In the genomic region with DNA sequence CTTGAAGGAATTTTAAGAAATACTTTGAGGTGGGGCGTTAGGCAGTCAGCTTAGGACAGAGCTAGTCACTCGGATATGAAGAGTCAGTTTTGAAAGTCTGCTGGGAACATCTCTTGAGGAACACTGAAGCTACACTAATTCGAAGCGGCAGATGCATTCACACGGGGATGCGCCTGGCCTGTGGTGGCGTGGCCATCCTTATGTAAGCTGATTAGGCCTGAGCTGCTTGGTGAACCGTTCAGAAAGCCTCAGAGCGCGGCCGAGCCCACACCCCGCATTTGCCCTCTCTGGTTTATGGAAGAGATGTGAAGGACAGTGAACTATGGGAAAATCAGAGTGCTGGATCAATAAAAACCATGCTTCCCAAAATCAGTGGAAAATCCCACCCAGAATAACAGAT, we compare ENCODE assay signal across 19 mouse cellular contexts. TPM values are rescaled to one million over a fixed set of nuclear protein-coding genes. Genes with fewer than 3 reads are reported as not detected.
DNase-seq lines count a peak whose midpoint lies in the region; ATAC-seq lines count a peak whose summit lies in the region.
"Had no signal": no experiment of that assay in that cellular context is flagged by ENCODE, and none has a peak within 500 bp of the region (broad histone marks: within the 10 kb centered on the region; RNA-seq: fewer than 3 reads in every experiment).

No protein-coding gene starts in this region.

- H3K4me3 ChIP-seq in embryonic facial prominence, embryonic 14.5 days (ENCODE audit: low read depth, low read length): no peak overlapping the region
- no peak overlapping the region for H3K4me3 ChIP-seq in embryonic facial prominence, embryonic 10.5 days
- H3K4me3 ChIP-seq in midbrain, embryonic 14.5 days (replicated peaks; ENCODE audit: low read depth, low read length): no peak overlapping the region
- no peak overlapping the region for H3K4me3 ChIP-seq in midbrain, embryonic 13.5 days (replicated peaks)
- H3K4me3 ChIP-seq: forebrain, embryonic 13.5 days; heart, adult 2 months; megakaryocyte, embryonic 14.5 days had no signal

- no peaks in the 10 kb centered on the region for H3K36me3 ChIP-seq in embryonic facial prominence, embryonic 14.5 days (ENCODE audit: control insufficient read depth, insufficient read depth, low read length)
- H3K36me3 ChIP-seq in embryonic facial prominence, embryonic 10.5 days (replicated peaks): no peaks in the 10 kb centered on the region
- H3K36me3 ChIP-seq in midbrain, embryonic 14.5 days (ENCODE audit: control insufficient read depth, insufficient read depth, low read length): no peaks in the 10 kb centered on the region
- H3K36me3 ChIP-seq in midbrain, embryonic 13.5 days: no peaks in the 10 kb centered on the region

- ATAC-seq in embryonic facial prominence, embryonic 14.5 days (ENCODE audit: low read depth): peak; percentile 67; the same call in 1 of the 2 replicates
- no peak for ATAC-seq in midbrain, embryonic 14.5 days (ENCODE audit: low FRiP score, low TSS enrichment)
- no peak for ATAC-seq in midbrain, embryonic 13.5 days
- ATAC-seq: forebrain, embryonic 13.5 days; lung, postnatal 0 days had no signal

- H3K9ac ChIP-seq in embryonic facial prominence, embryonic 14.5 days (ENCODE audit: low read depth, low read length): no peak overlapping the region
- H3K9ac ChIP-seq in midbrain, embryonic 14.5 days (replicated peaks; ENCODE audit: low read length): no peak overlapping the region
- H3K9ac ChIP-seq in midbrain, embryonic 13.5 days (replicated peaks): no peak overlapping the region
- H3K9ac ChIP-seq: forebrain, embryonic 13.5 days; hindbrain, embryonic 14.5 days; liver, embryonic 14.5 days had no signal

- WGBS in embryonic facial prominence, embryonic 14.5 days: 72% methylated on average over 12 of the region's 12 CpGs
- 67% methylated on average over 12 of the region's 12 CpGs for WGBS in embryonic facial prominence, embryonic 10.5 days
- 12% methylated on average over 12 of the region's 12 CpGs for WGBS in midbrain, embryonic 14.5 days
- 19% methylated on average over 12 of the region's 12 CpGs for WGBS in midbrain, embryonic 13.5 days

- no peak overlapping the region for H3K4me2 ChIP-seq in embryonic facial prominence, embryonic 14.5 days (ENCODE audit: low read depth, low read length)
- H3K4me2 ChIP-seq in midbrain, embryonic 14.5 days (ENCODE audit: low read length): no peak overlapping the region
- H3K4me2 ChIP-seq in midbrain, embryonic 13.5 days (replicated peaks): no peak overlapping the region
- H3K4me2 ChIP-seq: forebrain, embryonic 13.5 days; hindbrain, embryonic 14.5 days had no signal

- H3K9me3 ChIP-seq in embryonic facial prominence, embryonic 14.5 days (ENCODE audit: control insufficient read depth, low read length): no peaks in the 10 kb centered on the region
- H3K9me3 ChIP-seq in embryonic facial prominence, embryonic 10.5 days: no peaks in the 10 kb centered on the region
- H3K9me3 ChIP-seq in midbrain, embryonic 14.5 days (ENCODE audit: control insufficient read depth, low read length): no peaks in the 10 kb centered on the region
- H3K9me3 ChIP-seq in midbrain, embryonic 13.5 days: no peaks in the 10 kb centered on the region
- H3K9me3 ChIP-seq: forebrain, embryonic 13.5 days; megakaryocyte, embryonic 14.5 days had no signal

- peak; percentile 70 for DNase-seq in embryonic facial prominence, embryonic 14.5 days (ENCODE audit: low spot score)
- no peak for DNase-seq in embryonic facial prominence, embryonic 10.5 days (ENCODE audit: low spot score)
- peak; percentile 54 for DNase-seq in midbrain, embryonic 14.5 days
- peak; percentile 27 for DNase-seq in embryo, embryonic 10.5 days (ENCODE audit: low spot score)
- DNase-seq in right cerebral cortex, adult 18-20 months: no peak
- no peak for DNase-seq in right cerebral cortex, postnatal 25 days
- no peak for DNase-seq in adrenal gland, adult 2 months
- DNase-seq: adrenal gland, postnatal 36 days; heart, adult 2 months; kidney, adult 11 months; kidney, postnatal 25 days; thymus, adult 18-20 months had no signal

- no peak overlapping the region for H3K27ac ChIP-seq in embryonic facial prominence, embryonic 14.5 days (replicated peaks; ENCODE audit: low read depth, low read length)
- H3K27ac ChIP-seq in embryonic facial prominence, embryonic 10.5 days (replicated peaks): no peak overlapping the region
- H3K27ac ChIP-seq in midbrain, embryonic 14.5 days (replicated peaks; ENCODE audit: low read depth, low read length): no peak overlapping the region
- H3K27ac ChIP-seq in midbrain, embryonic 13.5 days: no peak overlapping the region
- H3K27ac ChIP-seq: forebrain, embryonic 13.5 days; heart, adult 2 months; hindbrain, embryonic 14.5 days; liver, embryonic 14.5 days had no signal

- H3K27me3 ChIP-seq in embryonic facial prominence, embryonic 14.5 days (replicated peaks; ENCODE audit: control insufficient read depth, insufficient read depth, low read length): no peaks in the 10 kb centered on the region
- peaks cover 18% of the 10 kb centered on the region for H3K27me3 ChIP-seq in embryonic facial prominence, embryonic 10.5 days (replicated peaks; ENCODE audit: low read depth, poor library complexity, severe bottlenecking)
- H3K27me3 ChIP-seq in midbrain, embryonic 14.5 days (ENCODE audit: control insufficient read depth, insufficient read depth, low read length): no peaks in the 10 kb centered on the region
- H3K27me3 ChIP-seq in midbrain, embryonic 13.5 days: peaks cover 5% of the 10 kb centered on the region; the same call in 1 of the 2 replicates
- H3K27me3 ChIP-seq: CH12.LX had no signal

- 0 out of 2 replicates have a peak, but pooled peaks cover 3% of the 10 kb centered on the region for H3K4me1 ChIP-seq in embryonic facial prominence, embryonic 14.5 days (ENCODE audit: control insufficient read depth, insufficient read depth, low read length)
- H3K4me1 ChIP-seq in embryonic facial prominence, embryonic 10.5 days: peaks cover 13% of the 10 kb centered on the region
- H3K4me1 ChIP-seq in midbrain, embryonic 14.5 days (ENCODE audit: control insufficient read depth, insufficient read depth, low read length): no peaks in the 10 kb centered on the region
- peaks cover 18% of the 10 kb centered on the region for H3K4me1 ChIP-seq in midbrain, embryonic 13.5 days (replicated peaks)
- H3K4me1 ChIP-seq: forebrain, embryonic 13.5 days had no signal

RNA-seq across cellular contexts. Expression of a gene that starts 13.1 kb away (rescaled TPM):
- 2.5 and 5.2 TPM in 2 replicates for polyA plus RNA-seq in embryonic facial prominence, embryonic 14.5 days (2014; fragmentation: Nextera tagmentation; extraction: Ambion mirVana)
- polyA plus RNA-seq in embryonic facial prominence, embryonic 10.5 days (2016; fragmentation: Nextera tagmentation; extraction: Ambion mirVana): 8.0 and 8.7 TPM in 2 replicates
- polyA plus RNA-seq in midbrain, embryonic 14.5 days (2014; fragmentation: Nextera tagmentation; extraction: Ambion mirVana): 2.6 and 4.6 TPM in 2 replicates
- 5.6 and 12.0 TPM in 2 replicates for polyA plus RNA-seq in midbrain, embryonic 13.5 days (2015; fragmentation: Nextera tagmentation; extraction: Ambion mirVana)
- total RNA-seq in adrenal gland, adult 2 months (2021): 1,000 to 10,000 TPM in 1 of 2 experiments, 100 to 1,000 TPM in 1; 689 to 1,037 TPM
- 297 and 312 TPM in 2 replicates for polyA plus RNA-seq in adrenal gland, adult 2 months (2012; rRNA removed)
- total RNA-seq: CH12.LX had no signal
- polyA plus RNA-seq: lung, postnatal 0 days had no signal

RNA-seq across cellular contexts. Expression of a gene that starts 25.4 kb away (rescaled TPM):
- polyA plus RNA-seq in embryonic facial prominence, embryonic 14.5 days (2014; fragmentation: Nextera tagmentation; extraction: Ambion mirVana): 663 and 761 TPM in 2 replicates
- polyA plus RNA-seq in embryonic facial prominence, embryonic 10.5 days (2016; fragmentation: Nextera tagmentation; extraction: Ambion mirVana): 646 and 663 TPM in 2 replicates
- 796 and 925 TPM in 2 replicates for polyA plus RNA-seq in midbrain, embryonic 14.5 days (2014; fragmentation: Nextera tagmentation; extraction: Ambion mirVana)
- 772 and 835 TPM in 2 replicates for polyA plus RNA-seq in midbrain, embryonic 13.5 days (2015; fragmentation: Nextera tagmentation; extraction: Ambion mirVana)
- 100 to 1,000 TPM; 705 to 794 TPM for total RNA-seq in adrenal gland, adult 2 months (2021)
- polyA plus RNA-seq in adrenal gland, adult 2 months (2012; rRNA removed): 237 and 341 TPM in 2 replicates

RNA-seq across cellular contexts. Expression of a gene that starts 31.5 kb away (rescaled TPM):
- 34.5 and 34.8 TPM in 2 replicates for polyA plus RNA-seq in embryonic facial prominence, embryonic 14.5 days (2014; fragmentation: Nextera tagmentation; extraction: Ambion mirVana)
- polyA plus RNA-seq in embryonic facial prominence, embryonic 10.5 days (2016; fragmentation: Nextera tagmentation; extraction: Ambion mirVana): 68.2 and 69.9 TPM in 2 replicates
- 37.9 and 41.5 TPM in 2 replicates for polyA plus RNA-seq in midbrain, embryonic 14.5 days (2014; fragmentation: Nextera tagmentation; extraction: Ambion mirVana)
- 56.4 and 63.7 TPM in 2 replicates for polyA plus RNA-seq in midbrain, embryonic 13.5 days (2015; fragmentation: Nextera tagmentation; extraction: Ambion mirVana)
- 10 to 100 TPM; 39.5 to 63.8 TPM for total RNA-seq in adrenal gland, adult 2 months (2021)
- 0.46 and 0.59 TPM in 2 replicates for polyA plus RNA-seq in adrenal gland, adult 2 months (2012; rRNA removed)

RNA-seq across cellular contexts. Expression of a gene that starts 42.9 kb away (rescaled TPM):
- 55.3 and 56.8 TPM in 2 replicates for polyA plus RNA-seq in embryonic facial prominence, embryonic 14.5 days (2014; fragmentation: Nextera tagmentation; extraction: Ambion mirVana)
- 42.0 and 49.2 TPM in 2 replicates for polyA plus RNA-seq in embryonic facial prominence, embryonic 10.5 days (2016; fragmentation: Nextera tagmentation; extraction: Ambion mirVana)
- polyA plus RNA-seq in midbrain, embryonic 14.5 days (2014; fragmentation: Nextera tagmentation; extraction: Ambion mirVana): 28.6 and 37.3 TPM in 2 replicates
- 50.3 and 51.3 TPM in 2 replicates for polyA plus RNA-seq in midbrain, embryonic 13.5 days (2015; fragmentation: Nextera tagmentation; extraction: Ambion mirVana)
- total RNA-seq in adrenal gland, adult 2 months (2021): 10 to 100 TPM; 66.3 to 70.8 TPM
- 30.7 and 39.1 TPM in 2 replicates for polyA plus RNA-seq in adrenal gland, adult 2 months (2012; rRNA removed)

Comparison
In these comparisons a context has a peak if more than half of its experiments do, and no peak if none do; other contexts are left out.
1. DNase-seq: peak in embryonic facial prominence, embryonic 14.5 days (single experiment), midbrain, embryonic 14.5 days (single experiment) and embryo, embryonic 10.5 days (single experiment); none in embryonic facial prominence, embryonic 10.5 days (single experiment), right cerebral cortex, adult 18-20 months (single experiment), right cerebral cortex, postnatal 25 days (single experiment) and adrenal gland, adult 2 months (single experiment).
2. RNA of a gene that starts 13.1 kb away (polyA plus RNA-seq): 297 to 312 TPM in adrenal gland, adult 2 months; 8.0 to 8.7 TPM in embryonic facial prominence, embryonic 10.5 days, 5.6 to 12.0 TPM in midbrain, embryonic 13.5 days, 2.6 to 4.6 TPM in midbrain, embryonic 14.5 days and 2.5 to 5.2 TPM in embryonic facial prominence, embryonic 14.5 days; every median in the first group is over 10 times any median in the second.
3. RNA of a gene that starts 31.5 kb away (polyA plus RNA-seq): 68.2 to 69.9 TPM in embryonic facial prominence, embryonic 10.5 days, 56.4 to 63.7 TPM in midbrain, embryonic 13.5 days, 37.9 to 41.5 TPM in midbrain, embryonic 14.5 days and 34.5 to 34.8 TPM in embryonic facial prominence, embryonic 14.5 days; 0.46 to 0.59 TPM in adrenal gland, adult 2 months; every median in the first group is over 10 times any median in the second.